Mouse (Mus musculus): Measurements from ENCODE around the gene Dhrs7b. TPM values are rescaled to one million over a fixed set of nuclear protein-coding genes. Genes with fewer than 3 reads are reported as not detected.
"Not testable (repeated sequence)": the region's sequence is repeated elsewhere in the genome, so short reads cannot be mapped to it uniquely, and the experiment has no call there.

Dhrs7b gene
- 10 to 100 TPM; 16.1 to 20.6 (median 19.2) TPM for polyA plus RNA-seq (2017; shearing (Covaris generic))

- peak; percentile 96 for ATAC-seq
Measured at GRCm38 (mm10) chr11:60830433-60831052, at the start of gene Dhrs7b. Gene Dhrs7b (plus strand): TSS chr11:60830631.

- no peak for ATAC-seq
Measured at GRCm38 (mm10) chr11:60784179-60784922, 46.1 kb upstream of the Dhrs7b start.

DNA sequence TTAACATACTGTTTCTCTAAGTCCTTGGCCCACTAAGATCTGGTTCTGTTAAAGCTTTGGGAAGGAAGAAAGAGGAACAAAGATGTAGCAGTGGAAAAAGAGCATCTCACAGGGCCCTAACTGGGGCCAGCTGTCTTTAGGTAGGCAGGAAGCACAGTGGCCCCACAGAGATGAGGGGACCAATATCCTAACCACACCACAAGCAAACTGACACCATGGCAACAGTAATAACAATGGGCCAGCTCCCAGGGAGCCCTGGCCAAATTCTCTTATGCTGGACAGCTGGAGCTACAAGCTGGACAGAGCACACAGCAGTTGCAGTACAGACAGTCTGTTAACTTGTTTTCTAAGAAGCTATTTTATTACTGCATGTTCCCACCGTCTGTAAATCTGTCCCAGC is 42.8 kb upstream of the Dhrs7b start:
- ATAC-seq = no peak

GRCm38 (mm10) chr11:60790472-60790871 is 40.0 kb upstream of the Dhrs7b start:
- ATAC-seq = no peak

DNA sequence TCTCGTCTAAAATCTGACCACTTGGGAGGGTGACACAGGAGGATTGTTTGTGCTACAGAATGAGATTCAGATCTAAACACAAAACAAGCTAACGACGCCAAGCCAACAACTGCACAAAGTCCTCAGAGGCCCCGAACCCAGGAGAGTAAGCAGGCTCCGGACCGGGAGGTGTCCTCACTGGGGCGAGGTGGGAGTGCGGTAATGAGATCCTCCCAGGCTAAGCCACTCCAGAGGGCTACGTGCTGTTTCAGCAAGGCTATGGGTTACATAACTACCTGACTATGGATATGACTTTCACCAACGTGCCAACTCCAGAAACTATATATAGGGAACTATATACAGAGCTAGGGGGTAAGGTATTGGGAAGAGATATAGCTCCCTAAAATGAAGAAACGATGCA is 34.1 kb upstream of the Dhrs7b start:
- ATAC-seq = no peak

DNA sequence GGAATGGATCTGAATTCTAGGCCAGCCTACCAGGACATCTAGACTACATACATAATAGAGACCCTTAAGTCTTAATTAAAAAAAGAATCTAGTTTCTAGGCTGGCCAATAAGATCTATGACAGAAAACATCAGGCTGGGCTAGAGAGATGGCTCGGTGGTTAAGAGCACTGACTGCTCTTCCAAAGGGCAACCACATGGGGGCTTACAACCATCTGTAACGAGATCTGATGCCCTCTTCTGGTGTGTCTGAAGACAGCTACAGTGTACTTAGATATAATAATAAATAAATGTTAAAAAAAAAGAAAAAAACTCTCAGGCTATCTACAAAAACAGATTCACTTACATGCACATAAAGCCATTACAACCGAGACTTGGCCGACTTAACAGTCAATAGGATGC is 30.5 kb upstream of the Dhrs7b start:
- no peak for ATAC-seq

DNA sequence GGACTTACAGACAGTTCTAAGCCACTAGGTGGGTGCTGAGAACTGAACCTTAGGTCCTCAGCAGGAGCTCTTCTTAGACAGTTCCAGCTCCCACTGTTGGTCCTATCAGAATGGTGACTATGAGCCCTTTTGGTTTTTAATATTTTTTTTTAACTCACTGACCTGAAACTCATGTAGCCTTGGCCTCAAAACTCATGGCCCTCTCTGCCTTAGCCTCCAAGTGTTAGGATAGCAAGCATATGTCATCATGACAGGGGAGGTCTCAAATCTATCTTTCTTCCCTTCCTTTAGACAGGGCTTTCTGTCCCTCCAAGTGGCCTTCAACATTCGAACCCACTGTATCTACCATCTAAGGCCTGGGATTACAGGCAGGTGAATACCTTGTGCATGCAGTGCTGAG is 29.5 kb upstream of the Dhrs7b start:
- ATAC-seq = no peak

- no peak for ATAC-seq
Measured at GRCm38 (mm10) chr11:60808286-60809070, 22.0 kb upstream of the Dhrs7b start.

DNA sequence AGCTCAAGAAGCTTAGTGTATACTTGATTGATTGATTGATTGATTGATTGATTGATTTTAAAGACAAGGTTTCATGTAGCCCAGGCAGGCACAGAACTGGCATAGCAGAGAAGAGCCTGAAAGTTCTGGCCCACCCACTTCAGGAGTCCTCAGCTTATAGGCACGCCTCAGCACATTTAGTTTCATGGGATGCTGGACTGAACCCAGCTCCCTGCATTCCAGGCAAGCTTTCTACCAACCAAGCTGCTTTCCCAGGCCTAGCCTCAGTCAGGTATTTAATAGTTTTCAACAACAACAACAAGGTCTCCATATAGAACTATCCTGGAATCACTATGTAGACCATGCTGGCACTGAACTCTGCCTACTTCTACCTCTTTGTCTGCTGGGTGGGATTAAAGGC is 20.9 kb upstream of the Dhrs7b start:
- ATAC-seq = no peak

GRCm38 (mm10) chr11:60810046-60810965 is 20.1 kb upstream of the Dhrs7b start:
- ATAC-seq = no peak

DNA sequence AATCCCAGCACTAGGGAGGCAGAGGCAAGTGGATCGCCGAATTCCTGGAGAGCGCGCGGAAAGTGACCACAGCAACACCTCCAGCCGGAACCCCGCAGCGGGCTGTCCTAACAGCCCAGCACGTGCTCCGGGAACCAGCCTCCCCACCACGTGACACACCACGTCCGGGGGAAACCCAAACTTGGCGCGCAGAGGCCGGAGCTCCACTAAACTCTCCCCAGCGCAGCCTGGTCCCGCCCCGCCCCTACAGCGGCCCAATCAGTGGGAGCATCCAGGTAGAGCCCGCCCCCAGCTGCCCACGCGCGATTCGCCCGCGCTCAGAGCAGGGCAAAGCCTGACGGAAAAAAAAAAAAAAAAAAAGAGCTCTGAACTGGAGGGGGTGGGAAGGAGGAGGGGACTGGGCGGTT is 19.4 kb upstream of the Dhrs7b start:
- ATAC-seq = peak; percentile 99

DNA sequence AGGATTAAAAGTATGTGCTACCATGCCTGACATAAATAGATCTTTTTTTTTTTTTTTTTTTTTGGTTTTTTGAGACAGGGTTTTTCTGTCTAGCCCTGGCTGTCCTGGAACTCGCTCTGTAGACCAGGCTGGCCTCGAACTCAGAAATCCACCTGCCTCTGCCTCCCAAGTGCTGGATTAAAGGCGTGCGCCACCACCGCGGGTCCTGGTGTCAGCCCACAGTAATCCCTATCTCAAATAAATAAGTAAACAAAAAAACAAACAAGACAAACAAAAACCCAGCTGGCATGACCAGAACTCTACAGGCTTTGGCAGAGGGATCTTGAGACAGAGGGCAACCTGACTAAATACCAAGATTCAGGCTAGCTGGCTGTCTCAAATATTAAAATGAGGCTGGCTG is 18.8 kb upstream of the Dhrs7b start, which contains the start of gene Shmt1:
Gene Shmt1, minus strand, starts transcription at position 101 of the 400 bp plus-strand sequence.
- not testable (repeated sequence) for ATAC-seq

GRCm38 (mm10) chr11:60816398-60816797 is 14.0 kb upstream of the Dhrs7b start:
- ATAC-seq = no peak

DNA sequence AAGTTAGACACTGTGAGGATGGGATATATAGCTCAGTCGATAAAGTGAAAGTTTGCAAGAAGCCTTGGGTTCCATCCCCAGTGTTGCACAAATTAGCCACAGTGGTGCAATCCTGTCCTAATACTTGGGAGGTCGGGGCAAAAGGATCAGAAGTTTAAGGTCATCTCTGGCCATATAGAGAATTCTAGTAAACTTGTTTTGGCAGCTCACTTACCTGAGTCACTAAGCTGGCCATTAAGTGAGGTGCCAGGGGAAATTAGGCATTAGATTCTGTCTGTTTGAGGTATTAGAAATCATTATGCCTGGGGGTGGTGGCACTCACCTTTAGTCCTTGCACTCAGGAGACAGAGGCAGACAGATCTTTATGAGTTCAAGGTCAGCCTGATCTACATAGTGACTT is 6.7 kb upstream of the Dhrs7b start:
- ATAC-seq = no peak

GRCm38 (mm10) chr11:60825191-60825590 is 5.2 kb upstream of the Dhrs7b start:
- no peak for ATAC-seq

DNA sequence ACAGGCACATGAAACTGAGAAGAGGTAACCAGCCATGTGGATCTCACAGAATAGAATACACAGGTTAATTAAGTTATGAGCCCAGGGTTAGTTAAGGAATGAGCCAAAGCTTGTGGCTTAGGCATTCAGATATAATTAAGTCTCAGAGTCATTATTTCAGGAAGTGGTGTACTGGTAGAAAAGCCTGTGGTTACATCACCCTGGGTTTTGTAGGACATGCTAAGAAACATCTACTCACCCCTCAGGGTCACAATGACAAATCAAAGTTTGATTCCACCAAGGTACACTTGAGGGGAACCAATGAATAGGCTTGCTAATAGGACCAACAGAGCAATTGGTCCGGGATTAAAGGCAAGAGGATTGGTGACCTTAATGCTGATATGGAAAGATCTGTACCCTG is 3.7 kb upstream of the Dhrs7b start:
- ATAC-seq = no peak

- no peak for ATAC-seq
Measured at GRCm38 (mm10) chr11:60827241-60827945, 3.0 kb upstream of the Dhrs7b start.

- no peak for ATAC-seq
Measured at GRCm38 (mm10) chr11:60828903-60829302, 1.5 kb upstream of the Dhrs7b start.

GRCm38 (mm10) chr11:60836897-60837296 is 6.5 kb downstream of the Dhrs7b start:
- no peak for ATAC-seq

DNA sequence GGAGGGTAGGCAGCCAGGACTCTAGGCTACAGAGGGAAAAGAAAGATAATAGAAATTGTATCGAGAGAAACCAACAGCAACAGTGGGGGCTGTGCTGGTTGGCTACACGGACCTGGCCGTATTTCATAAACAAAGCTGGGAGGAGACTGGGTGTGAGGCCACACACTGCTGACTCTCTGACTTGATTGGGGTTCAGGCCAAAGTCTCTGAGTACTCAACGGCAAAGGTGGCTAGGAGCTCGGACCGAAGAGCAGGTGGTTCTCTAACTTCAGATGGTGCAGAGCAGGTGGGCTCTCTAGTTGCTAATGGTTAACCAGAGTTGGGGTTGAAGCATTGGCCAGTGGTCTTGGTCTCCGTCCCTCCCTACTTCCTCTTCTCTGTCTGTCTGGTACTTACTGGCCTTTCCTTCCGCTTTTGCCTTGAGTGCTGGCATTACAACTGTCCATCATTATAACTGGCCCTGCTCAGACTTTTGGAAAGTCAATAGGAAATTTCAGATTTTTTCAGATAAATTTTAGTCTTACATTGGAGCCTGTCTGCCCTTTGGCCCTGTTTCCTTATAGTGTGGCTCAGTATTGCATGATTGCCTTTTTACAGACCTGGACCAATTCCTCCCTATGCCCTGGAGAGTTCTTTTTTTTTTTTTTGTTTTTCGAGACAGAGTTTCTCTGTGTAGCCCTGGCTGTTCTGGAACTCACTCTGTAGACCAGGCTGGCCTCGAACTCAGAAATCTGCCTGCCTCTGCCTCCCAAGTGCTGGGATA is 7.4 kb downstream of the Dhrs7b start:
- ATAC-seq = no peak

Measured in inflammation-experienced regulatory T-cells, adult 6 months (primary cell).